Mouse (Mus musculus) ovary, postnatal 10 days (tissue): Measurements from ENCODE around the gene Nsun2.
A peak's percentile ranks its signal among the peaks of the same experiment; 100 is the strongest.
"Not testable (repeated sequence)": the region's sequence is repeated elsewhere in the genome, so short reads cannot be mapped to it uniquely, and the experiment has no call there.

ENCODE experiments used
- DNase-seq: peaks from one replicate; pipeline ENCODE4 v3.0.0; 2022; ENCODE audit warnings: low spot score

Gene Nsun2

GRCm38 (mm10) chr13:69592226-69592625 is 58.7 kb downstream of the Nsun2 start:
- no peak for DNase-seq

DNA sequence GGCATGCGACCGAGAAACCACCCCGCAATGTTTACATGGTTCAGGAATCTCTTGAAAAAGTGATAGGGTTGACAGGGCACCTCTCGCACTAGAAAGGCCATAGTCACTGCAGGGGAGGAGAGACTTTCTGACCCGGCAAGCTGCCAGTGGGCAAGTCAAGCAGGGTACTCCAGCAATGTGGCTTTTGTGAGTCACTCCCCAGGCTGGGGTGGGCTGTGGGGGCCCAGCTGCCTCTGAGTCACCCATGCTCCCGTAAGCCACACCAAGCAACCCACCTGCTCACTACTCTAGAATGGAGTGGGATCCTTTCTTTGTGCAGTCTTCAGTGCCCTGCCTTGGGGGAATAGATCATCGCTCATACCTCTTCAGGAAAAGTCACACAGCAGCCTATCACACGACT is 59.9 kb downstream of the Nsun2 start:
- no peak for DNase-seq

DNA sequence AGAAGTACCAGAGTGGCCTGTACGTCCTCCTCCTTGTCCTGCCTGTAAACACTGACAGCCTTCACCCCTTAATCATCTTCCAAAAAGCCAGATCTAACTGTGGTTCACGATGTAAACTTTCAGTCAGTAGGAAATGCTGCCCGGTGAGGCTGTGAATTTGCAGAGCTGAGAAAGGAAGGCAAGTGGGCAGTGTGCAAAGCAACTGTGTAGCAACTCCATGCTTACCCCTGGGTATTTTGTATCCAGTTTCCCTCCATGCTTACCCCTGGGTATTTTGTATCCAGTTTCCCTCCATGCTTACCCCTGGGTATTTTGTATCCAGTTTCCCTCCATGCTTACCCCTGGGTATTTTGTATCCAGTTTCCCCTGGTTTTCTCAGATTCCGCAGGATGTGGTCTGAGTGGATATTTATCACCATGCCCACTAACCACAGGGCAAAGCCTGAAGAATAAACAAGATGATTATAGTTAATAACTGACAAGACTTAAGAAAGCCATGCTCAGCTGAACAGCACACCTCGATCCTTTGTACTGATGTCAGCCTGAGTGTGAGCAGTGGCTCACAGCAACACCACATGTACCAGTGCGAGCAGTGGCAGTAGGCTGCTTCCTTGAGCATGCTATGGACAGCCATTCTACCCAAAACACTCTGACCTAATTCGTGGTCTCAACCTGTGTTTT is 61.2 kb downstream of the Nsun2 start:
- no peak for DNase-seq

DNA sequence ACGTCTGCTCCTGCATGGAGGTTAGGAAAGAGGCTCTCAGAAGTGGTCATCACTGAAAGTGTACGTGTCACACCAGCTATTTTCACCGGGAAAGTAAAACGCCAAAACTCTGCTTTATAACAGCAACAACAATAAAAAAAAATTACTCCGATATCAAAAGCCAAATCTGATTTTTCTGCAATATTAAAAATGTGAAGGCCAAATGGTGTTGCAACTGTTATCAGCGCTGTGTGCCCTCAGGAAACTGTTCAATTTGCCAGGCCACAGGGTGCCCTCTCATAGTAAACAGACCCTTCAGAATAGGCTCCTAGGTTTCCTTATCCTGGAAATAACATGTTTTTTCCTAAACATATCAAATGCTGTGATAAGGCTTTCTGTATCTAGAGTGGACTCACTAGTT is 62.4 kb downstream of the Nsun2 start:
- DNase-seq = no peak

- no peak for DNase-seq
Measured at GRCm38 (mm10) chr13:69596515-69596914, 63.0 kb downstream of the Nsun2 start.

GRCm38 (mm10) chr13:69598867-69599266 is 65.3 kb downstream of the Nsun2 start:
- no peak for DNase-seq

GRCm38 (mm10) chr13:69600863-69601262 is 67.3 kb downstream of the Nsun2 start:
- not testable (repeated sequence) for DNase-seq

GRCm38 (mm10) chr13:69601321-69601720 is 67.8 kb downstream of the Nsun2 start:
- no peak for DNase-seq

DNA sequence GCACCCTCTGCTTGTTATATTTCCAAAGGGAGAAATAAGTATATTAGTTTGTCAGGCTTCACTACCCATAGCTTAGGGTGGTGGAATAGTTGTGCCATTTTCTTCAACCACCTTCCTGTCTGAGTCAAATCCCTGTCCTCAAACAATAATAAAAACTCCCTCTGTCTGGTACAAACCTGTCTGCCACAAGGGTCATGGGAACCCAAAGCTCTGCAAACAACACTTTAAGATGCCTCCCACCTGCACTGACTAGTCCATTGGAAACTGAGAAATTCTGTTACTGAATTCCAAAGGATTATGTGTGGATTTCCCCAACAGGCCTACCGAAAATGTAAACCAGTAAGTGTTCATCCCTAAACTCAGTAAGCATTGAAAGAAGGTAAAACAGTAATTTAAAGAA is 71.1 kb downstream of the Nsun2 start:
- no peak for DNase-seq

DNA sequence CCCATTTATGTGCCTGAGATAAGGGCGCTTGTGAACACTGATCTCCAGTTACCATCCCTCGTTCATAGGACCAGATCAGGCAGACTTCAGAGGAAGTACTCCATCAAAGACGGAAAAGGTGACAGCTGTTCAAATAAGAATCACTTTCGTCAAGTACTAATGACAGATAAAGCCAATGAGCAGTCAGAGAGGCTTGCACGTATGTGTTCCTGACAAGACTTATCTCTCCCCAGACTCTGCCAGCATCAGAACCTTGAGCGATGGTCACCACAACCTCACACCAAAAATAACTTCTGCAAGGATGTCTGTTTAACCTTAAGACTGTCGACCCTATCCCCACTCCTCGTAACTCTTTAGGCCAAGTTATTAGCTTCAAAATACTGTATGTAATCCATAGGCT is 75.2 kb downstream of the Nsun2 start:
- DNase-seq = no peak

DNA sequence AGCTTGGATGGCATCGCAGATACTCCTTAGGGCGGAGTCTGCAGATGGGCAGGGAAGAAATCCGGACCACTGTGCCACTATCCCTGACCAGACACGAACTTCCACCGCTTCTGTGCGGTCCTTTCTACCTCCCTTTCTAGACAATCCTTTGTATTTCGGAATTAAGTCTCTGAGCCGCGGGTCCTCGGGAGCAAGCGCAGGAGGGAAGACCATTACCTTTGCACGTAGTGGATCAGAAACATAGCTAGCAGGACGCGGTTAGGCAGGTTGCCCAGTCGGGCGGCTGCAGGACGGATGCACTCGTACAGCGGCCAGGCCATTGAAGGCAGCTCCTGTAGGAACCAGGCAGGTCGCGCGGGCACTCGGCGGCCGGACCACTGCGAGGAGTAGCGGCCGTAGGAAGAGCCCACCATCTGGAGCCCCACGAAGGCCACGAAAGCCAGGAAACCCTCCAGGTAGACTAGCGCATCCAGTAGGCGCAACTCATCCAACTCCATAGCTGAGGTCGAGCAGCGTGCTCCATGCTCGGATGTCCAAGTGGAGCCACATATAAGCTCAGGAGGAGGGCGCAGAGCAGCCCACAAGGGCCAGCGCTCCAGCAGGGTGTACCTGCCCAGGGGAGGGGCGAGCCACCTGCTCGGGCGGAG is 77.3 kb downstream of the Nsun2 start:
- no peak for DNase-seq

DNA sequence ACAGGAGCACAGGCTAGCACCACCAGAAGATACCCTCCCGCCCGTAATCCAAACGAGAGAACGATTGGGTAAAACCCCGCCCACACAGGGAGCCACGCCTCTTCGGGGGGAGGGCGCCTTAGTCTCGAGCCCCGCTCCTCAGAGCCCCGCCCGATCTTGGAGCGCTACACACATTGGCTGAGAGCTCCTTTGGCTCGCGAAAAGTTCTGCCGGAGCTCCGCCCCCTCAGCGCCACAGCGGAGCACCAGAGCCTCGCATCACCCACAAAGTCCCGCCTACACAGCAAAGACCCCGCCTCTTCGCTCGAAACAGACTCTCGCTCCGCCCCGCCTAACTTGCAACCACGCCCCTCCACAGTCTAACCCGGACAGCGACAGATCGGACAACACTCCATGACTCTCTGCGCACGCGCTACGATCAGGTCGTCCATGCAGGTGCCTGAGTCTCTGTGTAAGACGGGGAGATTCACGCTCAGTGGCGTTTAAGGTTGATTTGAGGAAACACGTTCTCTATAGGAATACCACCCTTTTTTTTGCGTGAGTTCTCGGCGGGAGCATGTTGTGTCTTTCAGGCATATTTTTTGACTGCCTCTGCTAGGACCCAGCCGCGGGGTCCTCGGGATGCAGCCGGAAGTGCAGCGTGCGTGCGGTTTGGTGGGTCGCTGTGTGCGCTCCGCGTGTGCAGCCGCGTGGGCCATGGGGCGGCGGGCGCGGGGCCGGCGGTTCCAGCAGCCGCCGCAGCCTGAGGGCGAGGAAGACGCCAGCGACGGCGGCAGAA is 78.0 kb downstream of the Nsun2 start, which contains the start of gene Srd5a1:
Srd5a1 (minus strand) TSS at position 45 of the 777 bp plus-strand sequence.
- peak; percentile 97 for DNase-seq

DNA sequence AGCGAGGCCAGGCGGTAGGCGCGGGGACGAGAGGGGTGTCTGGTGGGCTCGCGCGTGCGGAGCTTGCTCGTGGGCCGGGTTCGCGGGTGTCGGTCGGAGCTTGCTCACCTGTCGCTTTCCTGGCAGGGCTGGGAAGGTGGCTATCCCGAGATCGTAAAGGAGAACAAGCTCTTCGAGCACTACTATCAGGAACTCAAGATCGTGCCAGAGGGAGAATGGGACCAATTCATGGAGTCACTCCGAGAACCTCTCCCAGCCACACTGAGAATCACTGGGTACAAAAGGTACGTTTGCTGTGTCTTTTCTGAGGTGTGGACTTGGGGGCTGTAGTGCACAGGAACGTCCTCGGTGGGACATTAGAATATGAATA is 78.6 kb downstream of the Nsun2 start:
- DNase-seq = no peak

DNA sequence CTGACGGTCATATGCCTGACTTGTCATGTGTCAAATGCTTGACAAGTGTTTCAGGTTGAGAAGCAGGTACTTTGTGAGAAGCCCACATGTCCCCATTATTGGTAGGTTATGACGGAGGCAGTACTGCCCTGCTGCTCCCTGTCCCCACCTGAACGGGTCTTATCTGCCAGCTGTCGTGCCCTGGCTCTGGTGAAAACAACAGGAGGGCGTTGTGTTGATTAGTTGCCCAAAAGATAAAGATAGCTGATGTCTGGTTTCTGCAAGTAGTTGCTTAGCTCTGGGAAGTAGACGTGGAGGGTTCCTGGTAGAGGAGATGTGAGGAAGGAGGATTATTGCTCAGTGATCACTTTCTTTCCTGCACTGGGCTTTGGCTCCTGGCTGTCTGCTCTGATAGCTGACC is 83.2 kb downstream of the Nsun2 start:
- DNase-seq = no peak

DNA sequence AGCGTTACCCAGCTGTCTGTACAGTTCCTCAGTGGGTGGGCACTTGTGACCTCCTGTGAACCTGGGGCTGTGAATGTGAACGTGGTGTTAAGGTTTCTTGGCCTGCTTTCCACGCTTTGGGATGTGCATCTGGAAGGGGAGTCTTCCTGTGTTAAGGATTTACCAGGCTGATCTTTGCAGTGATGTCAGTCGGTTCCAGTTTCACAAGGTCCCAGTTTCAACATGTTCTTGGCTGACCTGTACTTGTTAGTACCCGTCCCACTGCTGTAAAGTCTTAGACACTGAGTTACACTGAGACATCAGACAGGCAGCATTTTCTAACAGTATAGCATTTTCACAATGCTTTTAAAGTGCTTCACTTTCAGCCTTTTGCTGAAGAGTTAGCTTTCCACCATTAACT is 90.3 kb downstream of the Nsun2 start:
- DNase-seq = no peak

- no peak for DNase-seq
Measured at GRCm38 (mm10) chr13:69624510-69624909, 91.0 kb downstream of the Nsun2 start.

DNA sequence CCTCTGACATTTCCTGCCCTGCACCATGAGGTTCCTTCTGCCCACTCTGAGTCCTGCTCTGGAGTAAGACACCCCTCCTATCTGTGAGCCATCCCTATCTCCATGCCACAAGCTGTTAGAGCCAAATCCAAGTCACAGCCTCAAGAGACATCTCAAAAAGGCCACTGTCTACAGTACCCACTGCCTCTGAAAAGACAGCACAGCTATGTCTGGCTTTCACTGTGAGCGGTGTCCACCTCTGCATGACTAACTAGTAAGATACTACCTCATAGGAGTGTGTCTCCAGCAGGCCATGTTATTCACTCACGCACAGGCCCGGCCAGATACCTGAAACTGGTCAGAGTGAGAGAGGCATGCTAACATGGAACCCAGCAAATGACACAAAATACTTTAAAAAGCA is 94.4 kb downstream of the Nsun2 start:
- no peak for DNase-seq

DNA sequence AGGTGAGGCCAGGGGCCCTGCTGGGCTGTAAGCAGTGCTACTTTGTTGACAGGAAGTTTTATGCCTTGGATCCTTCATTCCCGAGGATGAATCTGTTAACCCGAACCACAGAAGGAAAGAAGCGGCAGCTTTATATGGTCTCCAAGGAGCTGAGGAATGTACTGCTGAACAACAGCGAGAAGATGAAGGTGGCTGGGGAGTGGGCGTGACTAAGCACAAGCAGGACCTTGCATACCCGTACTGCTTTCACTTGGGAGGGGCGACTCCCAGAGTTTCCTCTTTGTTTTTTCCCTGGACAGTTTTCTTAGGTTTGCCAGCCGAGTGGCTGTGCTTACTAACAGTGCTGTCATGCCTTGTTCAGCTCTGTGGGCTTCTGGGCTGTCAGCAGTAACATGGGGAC is 97.0 kb downstream of the Nsun2 start:
- no peak for DNase-seq

GRCm38 (mm10) chr13:69631111-69631510 is 97.6 kb downstream of the Nsun2 start:
- DNase-seq = no peak

GRCm38 (mm10) chr13:69631659-69632058 is 98.1 kb downstream of the Nsun2 start:
- no peak for DNase-seq

DNA sequence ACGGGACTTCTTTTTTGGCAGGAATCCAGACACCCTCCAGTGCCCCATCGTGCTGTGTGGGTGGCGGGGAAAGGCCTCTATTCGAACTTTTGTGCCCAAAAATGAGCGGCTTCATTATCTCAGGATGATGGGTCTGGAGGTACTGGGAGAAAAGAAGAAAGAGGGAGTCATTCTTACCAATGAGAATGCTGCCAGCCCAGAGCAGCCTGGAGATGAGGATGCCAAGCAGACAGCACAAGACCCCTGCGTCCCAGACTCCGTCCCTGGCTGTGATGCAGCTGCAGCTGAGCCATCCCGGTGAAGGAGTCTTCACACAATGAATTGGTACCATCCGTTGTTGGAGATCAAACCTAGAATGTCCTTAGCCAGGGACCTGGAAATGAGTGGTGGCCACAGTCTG is 100.0 kb downstream of the Nsun2 start:
- no peak for DNase-seq

DNA sequence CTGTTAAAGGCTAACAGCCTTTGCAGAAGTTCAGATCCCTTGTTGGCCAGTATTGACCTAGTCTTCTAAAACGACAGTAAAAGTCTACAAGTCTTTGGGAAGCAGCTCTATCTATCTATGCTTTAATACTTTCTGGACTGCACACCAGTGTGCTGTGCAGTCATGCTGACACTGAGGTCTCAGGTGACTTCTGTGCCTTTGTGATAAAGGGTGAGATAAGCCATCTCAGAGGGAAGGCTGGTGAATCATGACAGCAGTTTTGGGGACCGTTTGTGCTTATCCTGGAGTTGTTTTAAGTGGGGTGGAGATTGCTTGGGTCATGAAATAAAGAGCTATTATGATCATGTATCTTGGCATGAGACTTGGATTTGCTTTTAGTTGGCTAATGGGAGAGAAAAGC is 100.4 kb downstream of the Nsun2 start:
- no peak for DNase-seq

DNA sequence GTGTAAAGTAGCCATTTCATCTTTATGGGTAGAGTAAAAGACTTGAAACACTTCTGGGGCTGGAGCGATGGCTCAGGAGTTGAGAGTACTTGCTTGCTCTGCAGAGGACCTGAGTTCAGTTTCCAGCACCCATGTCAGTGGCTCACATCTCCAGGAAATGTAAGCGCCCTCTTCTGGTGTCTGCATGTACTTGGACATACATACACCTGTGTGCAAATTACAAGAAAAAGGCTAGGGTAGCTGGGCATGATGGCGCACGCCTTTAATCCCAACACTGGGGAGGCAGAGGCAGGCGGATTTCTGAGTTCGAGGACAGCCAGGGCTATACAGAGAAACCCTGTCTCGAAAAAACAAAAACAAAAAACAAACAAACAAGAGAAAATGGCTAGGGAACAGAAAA is 102.3 kb downstream of the Nsun2 start:
- not testable (repeated sequence) for DNase-seq
